Mouse (Mus musculus) G1E (cell line): ENCODE measurements at regions not wholly inside any gene's neighbourhood (a gene's known extent, or its start where the extent isn't known, plus 50 kb on each side); places are given as distances from the start of the nearest gene placed in this dataset.

Source experiments
- CTCF ChIP-seq: IDR thresholded peaks from 2 replicates; pipeline ENCODE4 v1.5.1; 2012; ENCODE audit warnings: low read depth, low read length, inconsistent platforms, mixed read lengths
- GATA1 ChIP-seq: IDR thresholded peaks from 2 replicates; pipeline ENCODE4 v1.6.1; 2012; ENCODE audit warnings: borderline replicate concordance, low read length, inconsistent platforms, mixed read lengths
- TAL1 ChIP-seq: conservative IDR thresholded peaks from 2 replicates; pipeline ENCODE4 v1.6.1; 2012; ENCODE audit warnings: low read depth, low read length, inconsistent platforms, mixed read lengths

GRCm38 (mm10) chr11:24864637-24865036 is 786.8 kb downstream of the Bcl11a start:
- TF ChIP-seq CTCF (no peak), GATA1 (no peak), TAL1 (no peak)
